Mouse (Mus musculus) MEL (cell line): ENCODE results near the gene 1700020N01Rik.

Experiments used
- EP300 ChIP-seq, 2 experiments: IDR thresholded peaks; 2 replicates each; pipeline ENCODE4 v1.6.1; 2011; ENCODE audit warnings: improper control_type of control experiment in 2 of 2, low read length in 2 of 2, low read depth in 1 of 2, mild to moderate bottlenecking in 1 of 2
- POLR2A ChIP-seq, 2 experiments: IDR thresholded peaks; 2 replicates each; pipeline ENCODE4 v1.6.1; 2011 to 2012; ENCODE audit warnings: low read length in 2 of 2, mild to moderate bottlenecking in 2 of 2, control low read depth in 1 of 2, improper control_type of control experiment in 1 of 2, low read depth in 1 of 2, moderate library complexity in 1 of 2; ENCODE audit not compliant: control insufficient read depth in 1 of 2, insufficient read depth in 1 of 2, poor library complexity in 1 of 2
- POLR2AphosphoS2 ChIP-seq: IDR thresholded peaks from 2 replicates; pipeline ENCODE4 v1.6.1; 2011; ENCODE audit warnings: low read length, improper control_type of control experiment

DNA sequence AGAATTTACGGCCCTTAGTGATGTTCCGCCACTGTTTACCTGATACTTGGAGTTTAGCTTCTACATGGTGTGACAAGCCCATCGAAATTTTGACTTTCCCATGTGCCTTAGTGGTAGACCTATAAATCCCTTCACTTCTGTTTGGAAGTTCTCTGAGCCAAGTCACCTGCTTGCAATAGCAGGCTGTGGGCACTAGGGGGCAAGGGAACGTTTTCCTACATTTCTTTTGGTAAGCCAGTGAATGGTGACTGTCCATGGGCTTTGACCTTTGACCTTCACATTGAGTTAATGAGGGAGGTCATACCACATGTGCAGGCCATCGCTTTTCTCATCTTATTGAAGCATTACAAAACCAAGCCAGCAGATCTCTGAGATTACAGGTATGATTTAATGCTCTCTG lies 8.0 kb downstream of the 1700020N01Rik start:
- TF ChIP-seq EP300 (IDR thresholded peaks at IDR 0.05; ENCODE audit: low read depth in 1 of 2, low read length in 2 of 2) (no peak), POLR2AphosphoS2 (no peak), POLR2A (IDR thresholded peaks at IDR 0.05; ENCODE audit: control insufficient read depth in 1 of 2, insufficient read depth in 1 of 2, low read depth in 1 of 2, low read length in 2 of 2, poor library complexity in 1 of 2) (no peak)
